Mouse (Mus musculus) regulatory T cell (primary cell): ENCODE data around the gene Fam196a.

Experiments used
- in situ Hi-C: fragments of 300-600 bp; cut with MboI, MseI; formaldehyde crosslinking; loops from one replicate; pipeline ENCODE4 v1.15.1; 2025; ENCODE audit warnings: high pct_unique_total_duplicates

The Fam196a gene

DNA sequence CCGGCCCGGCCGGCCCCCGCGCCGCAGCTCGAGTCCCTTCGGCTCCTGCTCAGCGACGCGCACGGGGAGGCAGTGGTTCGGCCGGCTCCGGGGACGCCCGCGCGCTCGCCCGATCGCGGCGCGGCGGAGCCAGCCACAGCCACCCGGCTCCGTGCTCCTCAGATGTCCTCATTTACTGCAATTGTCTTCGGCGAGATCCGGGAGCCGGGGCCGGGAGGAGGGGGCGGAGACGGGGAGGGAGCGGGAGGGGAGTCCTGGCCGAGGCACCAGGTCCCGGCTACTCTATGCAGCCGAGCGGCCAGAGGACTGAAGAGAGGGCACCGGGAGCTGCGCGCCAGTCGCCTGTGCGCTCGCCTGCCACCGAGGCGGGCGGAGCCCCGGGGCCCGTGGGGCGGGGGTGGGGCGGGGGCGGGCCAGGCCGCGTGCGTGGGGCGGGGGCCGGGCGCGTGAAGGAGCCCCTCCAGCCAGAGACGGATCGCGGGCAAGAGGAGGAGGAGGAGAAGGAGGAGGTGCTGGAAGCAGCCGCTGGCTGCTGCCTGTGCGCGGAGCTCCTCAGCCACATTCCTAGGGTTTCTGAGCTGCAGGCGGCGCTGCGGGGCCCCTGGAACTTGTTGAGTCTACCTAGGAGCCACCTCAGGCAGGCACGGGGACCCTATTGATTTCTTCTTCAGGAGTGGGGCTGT lies at the start of gene Fam196a:
Fam196a (minus strand) TSS at position 504 of the 683 bp plus-strand sequence.
- in situ Hi-C loops = no loop called here

DNA sequence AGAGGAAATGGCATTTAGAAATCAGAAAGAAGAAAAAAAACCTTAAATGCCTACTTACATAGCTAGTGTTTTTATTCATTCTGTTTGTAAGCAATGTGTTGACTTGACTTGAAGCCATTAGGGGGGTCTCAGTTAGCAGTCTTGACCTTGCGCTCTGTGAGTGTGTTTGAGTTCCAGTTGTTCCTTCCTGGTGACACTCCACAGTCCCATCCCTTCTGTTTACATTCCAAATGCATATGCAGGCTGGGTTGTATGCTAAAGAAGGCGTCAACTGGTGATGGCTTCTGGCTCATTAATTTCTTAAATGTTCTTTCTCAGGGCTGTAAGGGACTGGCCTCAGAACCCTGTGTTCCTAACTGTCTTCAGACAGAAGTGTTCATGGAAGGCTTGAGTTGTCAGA lies 23.4 kb upstream of the Fam196a start:
- in situ Hi-C loops = no loop called here

DNA sequence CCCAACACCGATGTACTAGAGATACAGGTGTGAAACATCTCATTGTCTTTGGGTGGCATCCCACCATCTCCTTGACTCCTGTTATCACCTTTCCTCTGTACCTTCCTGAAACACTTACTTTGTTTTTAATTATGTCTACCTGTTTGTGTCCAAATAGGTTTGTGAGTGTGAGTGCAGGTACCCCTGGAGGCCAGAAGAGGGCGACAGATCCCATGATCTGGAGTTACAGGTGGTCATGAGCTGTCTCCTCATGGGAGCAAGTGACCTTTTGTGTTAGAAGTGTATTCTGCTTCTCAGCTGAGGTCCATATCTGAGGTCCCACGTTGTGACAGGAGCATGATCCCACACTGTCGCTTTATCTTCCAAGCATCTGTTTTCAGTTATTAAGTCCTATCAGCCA lies 22.6 kb upstream of the Fam196a start:
- in situ Hi-C loops = no loop called here

DNA sequence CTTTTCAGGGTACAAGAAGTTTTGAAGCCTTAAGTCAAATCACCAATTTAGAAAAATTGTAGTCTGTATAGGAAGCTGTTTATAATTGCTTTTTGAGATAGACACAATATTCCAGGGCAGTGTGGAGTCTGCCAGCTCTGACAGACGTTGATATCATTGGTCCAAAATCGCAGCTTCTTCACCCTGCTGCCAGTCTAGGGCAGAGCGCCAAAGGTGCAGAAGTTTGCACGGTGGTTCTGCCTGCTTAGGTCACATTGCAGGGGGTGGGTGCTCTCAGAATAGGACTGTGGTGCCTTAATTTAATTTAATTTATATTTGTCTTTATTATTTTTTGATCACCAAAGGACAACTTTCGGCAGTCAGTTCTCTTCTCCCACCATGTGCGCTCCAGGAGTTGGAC lies 20.9 kb upstream of the Fam196a start:
- in situ Hi-C loops = no loop called here

DNA sequence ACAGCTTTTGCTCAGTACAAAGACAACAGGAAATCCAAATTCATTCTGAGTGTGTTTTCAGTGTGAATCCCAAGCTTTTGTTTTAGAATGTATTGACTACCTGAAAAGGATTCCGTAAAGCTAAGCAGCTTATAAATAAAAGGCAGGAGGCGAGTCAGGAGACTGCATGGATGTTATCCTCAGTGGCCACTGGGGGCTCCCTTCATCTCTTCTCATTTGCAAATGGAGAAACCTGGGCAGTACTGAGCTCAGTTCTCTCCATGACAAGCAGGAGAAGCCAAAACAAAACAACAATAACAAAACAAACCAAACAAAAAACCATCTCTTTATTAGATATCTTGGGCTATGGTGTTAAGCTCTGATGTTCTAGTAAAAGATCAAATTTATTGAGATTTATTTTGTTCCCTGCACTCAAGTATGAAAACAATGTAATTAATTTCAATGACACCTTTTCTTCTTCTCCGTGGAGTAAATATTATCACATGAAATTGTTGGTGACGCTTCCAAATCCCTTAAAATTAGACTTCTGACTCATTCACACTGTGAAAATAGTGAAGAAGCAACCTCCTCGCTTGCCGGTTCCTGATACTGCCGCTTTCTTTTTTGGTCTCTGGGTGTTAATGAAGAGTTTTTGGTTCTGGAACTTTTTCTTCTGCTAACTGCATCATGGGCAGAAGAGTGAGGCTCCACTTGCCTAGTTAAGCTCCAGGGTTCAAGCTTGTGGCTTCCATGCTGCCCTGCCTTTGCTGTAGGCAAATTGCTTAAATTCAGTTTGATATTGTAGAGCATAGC lies 7.9 kb upstream of the Fam196a start:
- in situ Hi-C loops = no loop called here

DNA sequence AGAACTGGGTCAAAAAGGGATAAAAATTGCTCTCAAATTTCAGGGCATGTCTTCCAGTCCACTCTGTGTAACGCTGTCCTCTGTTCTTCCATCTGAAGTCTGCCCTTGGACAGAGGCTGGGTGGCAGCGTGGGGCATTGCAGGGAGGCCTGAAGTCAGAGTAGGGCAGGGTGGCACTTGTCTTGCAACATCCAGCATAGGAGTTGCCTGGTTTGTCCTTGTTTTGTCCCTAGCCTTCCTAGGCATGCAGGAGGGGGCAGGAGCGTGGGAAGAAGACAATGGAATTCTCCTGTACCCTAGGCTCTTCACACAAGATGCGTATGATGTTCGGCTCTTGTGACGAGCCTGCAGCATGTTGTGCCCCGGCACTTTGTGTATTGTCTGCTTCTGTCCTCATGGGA lies 5.5 kb upstream of the Fam196a start:
- in situ Hi-C loops = no loop called here

DNA sequence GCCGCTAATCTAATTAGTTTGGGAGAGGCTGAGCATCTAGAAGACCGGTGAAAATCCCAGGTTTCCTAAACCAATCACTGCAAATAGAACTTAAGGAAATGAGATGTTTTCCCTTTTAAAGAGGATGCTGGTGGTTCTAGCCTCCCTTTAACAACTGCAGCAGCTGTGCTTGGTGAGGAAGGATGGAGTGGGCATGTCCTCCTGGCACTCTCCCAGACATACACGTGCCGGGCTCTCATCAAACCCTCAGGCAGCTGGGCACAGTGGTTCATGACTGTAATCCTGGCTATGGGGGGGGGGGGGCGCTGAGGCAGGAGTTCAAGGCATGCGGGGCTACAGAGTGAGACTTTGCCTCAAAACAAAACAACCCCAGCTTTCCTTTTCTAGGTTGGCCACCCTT lies 4.8 kb upstream of the Fam196a start:
- in situ Hi-C loops = no loop called here

DNA sequence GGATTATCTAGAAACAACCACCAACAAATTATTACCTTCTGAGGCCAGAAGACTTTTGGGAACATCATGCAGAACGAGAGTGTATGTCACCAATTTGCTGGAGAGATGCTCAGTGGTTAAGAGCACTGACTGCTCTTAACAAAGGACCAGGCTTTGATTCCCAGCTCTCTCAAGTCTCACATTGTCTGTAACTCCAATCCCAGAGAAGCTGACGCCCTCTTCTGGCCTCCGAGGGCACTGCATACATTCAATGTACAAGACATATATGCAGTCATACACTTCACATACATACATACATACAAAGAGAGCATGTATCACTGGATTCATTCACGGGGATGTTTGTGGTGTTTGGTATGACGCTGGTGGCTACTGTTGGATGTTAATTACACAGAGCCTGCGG lies 3.7 kb upstream of the Fam196a start:
- in situ Hi-C loops = no loop called here

DNA sequence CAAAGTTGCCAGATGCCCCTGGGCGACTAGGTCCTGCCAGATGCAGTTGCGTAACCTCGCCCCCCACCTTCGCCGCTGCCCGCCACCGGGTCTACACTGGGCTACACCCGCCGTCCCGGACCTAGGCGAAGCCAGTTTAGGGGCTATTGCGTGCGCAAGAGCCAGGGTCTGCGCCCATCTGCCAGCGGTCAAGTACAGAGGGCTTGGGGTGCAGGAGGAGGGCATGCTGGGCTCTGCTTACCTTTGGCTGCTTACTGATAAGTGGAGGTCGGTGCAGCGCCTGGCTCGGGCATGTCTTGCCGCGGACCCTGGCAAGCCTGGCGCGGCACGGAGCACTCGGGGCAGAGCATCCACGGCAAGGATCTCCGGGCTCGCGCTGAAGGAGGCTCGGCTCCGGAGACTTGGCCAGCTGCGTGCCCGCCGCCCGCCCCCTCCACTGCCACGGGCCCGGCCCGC lies 731 bp downstream of the Fam196a start:
- in situ Hi-C loops = no loop called here

DNA sequence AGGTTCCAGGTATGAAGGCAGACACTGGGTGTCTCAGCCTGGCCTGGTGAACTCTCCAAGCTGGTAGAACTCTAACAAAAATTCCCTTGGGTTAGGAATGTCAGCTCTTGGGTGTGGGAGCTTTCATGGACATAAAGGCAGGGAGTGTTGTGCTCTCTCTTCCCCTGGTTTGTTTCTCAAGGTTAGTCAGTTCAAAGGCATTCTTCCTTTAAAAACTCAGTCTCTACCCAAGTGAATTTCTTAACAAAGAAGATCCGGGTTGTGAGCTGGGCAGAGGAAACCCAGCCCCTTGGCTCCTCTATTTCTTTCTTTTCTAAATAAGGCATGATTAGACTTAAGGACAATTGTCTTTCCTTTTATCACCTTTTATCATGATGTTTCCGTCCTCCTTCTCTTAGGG lies 6.3 kb downstream of the Fam196a start:
- in situ Hi-C loops = no loop called here

DNA sequence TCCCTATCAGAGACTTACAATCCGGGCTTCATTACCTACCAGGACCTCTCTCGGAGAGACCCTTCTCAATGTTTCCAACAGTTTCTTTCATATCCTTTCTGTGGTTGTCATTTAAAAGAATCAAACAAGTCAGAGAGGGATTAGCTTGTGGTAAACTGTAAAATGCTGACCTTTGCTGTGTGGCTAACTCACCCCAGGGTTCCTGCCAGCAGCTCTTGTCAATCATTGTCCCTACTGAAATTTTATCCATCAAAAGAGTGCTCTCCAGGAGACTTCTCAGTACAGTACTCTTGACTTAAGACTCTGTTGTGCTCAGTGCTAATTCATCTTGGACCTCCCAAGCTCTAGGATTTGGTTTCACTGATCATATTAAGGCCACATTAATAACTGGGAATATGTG lies 36.2 kb downstream of the Fam196a start:
- in situ Hi-C loops = no loop called here

DNA sequence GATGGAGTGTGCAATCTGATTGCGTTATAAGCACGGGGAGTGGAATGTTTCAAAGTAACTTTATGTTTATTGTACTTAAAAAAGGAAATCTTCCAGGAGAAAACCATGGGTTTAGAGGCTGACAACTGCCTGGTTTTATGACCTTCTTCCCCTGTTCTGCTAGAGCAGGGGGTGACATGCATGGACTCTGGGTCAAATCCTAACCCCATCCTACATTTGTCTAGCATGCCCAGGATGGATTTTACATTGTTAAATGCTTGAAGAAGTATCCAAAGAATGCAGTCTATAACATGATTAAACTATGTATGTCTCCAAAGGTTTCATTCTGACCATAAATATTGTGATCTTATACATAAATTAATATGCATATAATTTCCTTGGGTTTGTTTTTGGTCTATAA lies 38.8 kb downstream of the Fam196a start:
- in situ Hi-C loops = loop anchor here (5.0 kb wide), 1 partner anchor 112 kb away; no protein-coding TSS in a partner anchor

DNA sequence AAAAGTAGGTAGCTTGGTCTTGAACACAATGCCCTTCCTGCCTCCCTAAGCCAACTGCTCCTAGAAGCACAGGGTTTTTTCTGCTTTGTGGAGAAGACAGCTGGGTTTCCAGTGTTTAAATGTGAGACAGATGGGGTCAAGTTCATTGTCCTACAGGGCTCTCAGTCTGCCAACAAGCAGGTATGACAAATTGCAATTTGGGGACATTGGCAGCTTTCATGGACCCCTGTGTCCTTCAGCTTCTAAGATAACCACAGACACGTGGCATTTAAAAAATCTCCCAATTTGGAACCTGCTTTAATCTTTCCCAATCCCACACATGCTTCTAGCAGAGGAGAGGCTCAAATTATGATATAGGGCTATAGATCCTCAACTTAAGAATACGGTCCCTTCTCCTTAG lies 43.6 kb downstream of the Fam196a start:
- in situ Hi-C loops = loop anchor here (5.0 kb wide), 1 partner anchor 107 kb away; no protein-coding TSS in a partner anchor

DNA sequence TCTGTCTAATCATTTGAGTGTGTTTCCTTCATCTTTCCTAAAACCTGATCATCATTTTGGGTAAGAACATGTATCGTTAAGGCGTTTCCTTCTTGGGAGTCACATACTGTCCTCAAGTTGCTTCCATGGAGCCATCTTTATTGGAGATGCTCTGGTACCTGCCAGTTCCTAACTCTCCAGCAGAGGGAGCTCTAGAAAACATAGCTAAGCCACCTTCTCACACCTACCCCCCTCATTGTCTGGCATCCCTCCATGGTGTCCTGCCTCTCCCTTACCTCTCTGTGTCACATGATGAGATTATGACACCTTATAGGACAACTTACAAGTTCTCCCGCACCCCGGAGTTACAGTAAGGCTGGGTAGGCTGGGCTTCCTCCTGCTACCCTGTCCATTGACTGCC lies 45.3 kb downstream of the Fam196a start:
- in situ Hi-C loops = no loop called here

DNA sequence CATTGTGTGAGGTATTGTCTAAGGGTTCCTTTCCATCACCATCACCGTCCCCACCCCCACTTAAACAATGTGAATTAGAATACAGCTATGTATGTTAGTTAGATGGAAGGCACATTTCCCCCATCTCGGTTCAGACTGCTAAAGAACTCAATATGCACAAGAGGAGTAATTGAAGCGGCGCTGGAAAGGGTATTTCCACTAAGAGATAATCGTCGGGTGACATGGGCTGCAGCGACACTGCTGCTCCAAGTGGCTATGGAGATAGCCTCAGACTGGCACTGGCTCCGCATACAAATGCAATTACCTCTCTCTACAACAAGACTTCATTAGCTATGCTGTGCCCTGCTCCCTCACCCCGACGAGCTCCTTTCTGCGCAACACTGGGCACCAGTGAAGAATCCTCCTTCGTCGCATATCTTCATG lies 45.8 kb downstream of the Fam196a start:
- in situ Hi-C loops = no loop called here

DNA sequence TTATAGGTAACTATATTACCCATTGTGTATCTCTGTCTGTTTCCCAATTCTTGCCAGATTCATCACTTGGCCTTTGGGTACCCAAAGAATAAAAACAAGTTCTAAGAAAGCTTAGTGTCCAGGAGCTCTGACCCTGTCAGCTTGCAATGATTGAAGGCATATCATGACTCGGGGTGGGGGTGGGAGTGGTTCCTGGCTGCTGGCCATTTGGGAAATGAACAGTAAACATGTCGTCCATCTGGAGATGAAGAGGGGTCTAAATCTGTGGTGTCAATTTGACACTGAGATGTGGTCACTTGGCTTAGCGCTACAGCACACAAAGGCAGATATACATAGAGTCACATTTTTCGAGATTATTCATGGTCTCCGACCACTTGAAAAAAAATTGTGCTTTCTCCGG lies 54.7 kb downstream of the Fam196a start:
- in situ Hi-C loops = no loop called here

DNA sequence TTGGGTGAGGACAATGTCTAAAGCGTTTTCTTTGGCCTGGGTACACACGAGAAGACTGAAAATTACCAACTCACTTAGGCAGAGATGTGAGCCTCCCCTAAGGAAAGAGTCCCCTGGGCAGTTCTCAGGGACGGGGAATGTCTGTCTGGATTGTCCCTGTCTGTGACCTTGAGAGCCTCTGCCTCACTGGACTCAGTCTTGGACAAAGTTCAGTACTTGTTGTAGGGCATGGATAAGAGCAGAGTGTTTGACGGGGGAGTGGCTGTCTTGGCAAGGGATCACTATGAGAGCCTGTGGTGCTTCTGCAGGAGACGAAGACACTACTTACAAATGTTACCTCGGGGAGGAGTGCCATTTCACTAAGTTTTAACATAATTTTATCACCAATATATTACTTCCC lies 57.8 kb downstream of the Fam196a start:
- in situ Hi-C loops = no loop called here

DNA sequence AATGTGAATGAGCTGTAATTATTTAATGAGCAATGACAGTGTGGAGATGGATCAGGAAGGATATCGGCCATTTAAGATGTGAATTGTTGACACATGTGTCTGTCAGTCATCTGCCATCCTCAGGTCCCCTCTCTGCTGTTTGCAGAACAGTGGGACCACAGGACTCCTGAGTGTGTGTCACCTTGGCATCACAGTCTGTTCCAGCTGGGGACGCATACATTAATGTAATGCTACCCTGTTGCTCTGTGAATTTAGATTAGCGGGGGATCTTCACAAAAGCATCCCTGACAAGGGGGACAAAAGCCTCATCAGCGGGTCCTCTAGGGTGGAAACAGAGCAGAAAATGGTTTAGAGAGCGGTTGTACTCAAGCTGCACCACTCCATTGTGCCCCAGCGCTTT lies 59.2 kb downstream of the Fam196a start:
- in situ Hi-C loops = no loop called here

DNA sequence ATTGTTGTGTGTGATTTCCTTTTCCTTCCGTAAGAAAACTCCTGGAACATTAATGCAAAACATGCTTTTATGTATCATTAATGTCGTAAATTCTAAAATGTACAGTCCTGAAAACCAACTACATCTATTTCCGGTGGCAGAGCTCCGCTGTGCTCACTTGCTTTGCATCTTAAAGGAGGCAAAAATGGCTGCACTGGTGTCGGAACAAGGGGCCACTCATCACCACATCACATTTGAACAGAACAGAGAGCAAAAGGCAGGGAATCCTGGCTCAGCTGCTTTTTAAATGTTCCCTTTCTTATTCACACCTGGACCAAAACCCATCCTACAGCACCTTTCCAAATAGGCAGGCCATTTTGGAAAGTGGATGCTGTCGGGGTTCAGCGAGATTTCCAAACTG lies 65.2 kb downstream of the Fam196a start:
- in situ Hi-C loops = no loop called here

DNA sequence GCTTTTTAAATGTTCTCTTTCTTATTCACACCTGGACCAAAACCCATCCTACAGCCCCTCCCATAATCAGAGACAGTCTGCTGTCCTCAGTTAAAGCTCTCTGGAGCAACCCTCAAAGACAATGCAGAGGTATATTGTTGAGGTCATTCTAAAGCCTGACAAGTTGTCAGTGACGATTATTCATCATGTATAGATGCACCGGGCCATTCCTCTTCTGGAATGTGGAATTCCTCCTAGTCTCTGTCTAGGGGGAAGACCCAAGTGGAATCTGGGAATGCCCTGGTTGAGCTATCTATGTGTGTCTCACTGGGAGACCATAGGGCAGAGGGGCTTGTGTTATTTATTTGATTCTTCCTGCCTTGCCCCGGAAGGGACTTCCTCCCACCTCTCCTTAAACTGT lies 65.7 kb downstream of the Fam196a start:
- in situ Hi-C loops = no loop called here

DNA sequence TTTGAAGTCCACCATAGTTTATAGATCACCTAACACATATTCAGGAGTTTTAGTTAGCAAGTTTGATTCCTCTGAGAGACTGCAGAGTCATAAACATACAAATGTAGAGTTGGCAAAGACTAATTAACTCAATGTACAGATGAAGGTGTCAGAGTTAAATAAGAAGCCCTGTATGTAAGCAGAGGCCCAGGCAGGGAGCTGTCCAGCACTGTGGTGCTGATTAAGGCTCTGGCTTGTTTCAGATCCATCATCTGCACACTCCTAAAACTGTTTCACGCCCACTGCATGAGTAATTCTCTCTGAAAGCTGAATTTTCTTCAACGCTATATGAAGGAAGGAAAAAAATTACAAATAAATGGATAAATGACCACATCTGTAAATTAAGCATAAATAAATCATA lies 74.1 kb downstream of the Fam196a start:
- in situ Hi-C loops = no loop called here

DNA sequence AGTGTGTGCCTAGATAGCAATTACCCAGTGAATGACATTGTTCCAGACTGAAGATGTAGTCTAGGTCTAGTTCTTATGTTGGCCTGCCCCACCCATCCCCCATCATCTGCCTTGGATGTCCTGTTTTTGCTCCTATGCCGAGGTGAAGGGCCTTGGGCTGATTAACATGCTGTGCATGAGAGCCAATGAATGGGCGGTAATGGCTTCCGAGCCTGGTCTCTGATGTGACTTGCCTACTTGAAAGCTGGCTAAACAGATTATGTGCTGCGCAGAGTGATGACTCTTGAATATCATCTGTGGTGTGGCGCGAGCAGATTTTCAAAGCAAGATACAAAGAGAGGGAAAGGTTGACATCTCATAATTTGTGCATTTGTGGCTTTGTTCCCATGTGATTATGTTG lies 76.2 kb downstream of the Fam196a start:
- in situ Hi-C loops = no loop called here

DNA sequence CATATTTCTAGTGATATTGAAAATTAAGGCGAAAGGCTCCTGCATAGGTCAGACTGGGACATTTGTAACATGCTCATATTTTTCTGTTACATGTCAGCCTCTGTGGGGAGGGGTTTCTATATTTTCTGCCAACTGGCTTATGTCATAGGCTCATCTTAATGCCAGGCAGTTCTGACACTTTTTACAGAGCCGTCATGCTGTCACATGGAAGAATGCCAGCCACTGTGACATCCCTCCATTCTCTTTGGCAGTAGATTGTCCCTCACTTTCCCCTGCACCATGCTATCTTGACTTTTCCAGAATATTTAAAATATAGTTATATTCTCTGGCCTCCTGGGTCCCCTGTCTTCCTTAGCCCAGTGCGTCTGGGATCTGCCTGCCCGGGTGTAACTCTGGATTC lies 95.5 kb downstream of the Fam196a start:
- in situ Hi-C loops = no loop called here
